In the genomic region with DNA sequence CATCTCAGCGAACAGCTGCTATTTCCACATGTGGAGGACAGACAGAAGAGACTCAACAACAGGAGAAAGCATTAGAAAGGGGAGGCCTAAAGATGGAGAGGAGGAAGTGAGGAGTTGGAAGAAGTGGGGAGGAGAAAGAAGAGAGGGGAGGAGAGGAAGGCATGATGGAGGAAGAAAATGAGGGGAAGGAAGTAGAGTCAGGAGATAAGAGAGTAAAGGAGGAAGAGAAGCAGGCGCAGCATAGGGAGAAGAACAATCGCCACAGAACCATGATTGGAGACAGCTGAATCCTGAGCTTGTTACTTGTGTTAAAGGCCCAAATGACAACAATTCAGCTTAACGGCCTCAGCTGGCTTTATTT, we compare ENCODE assay signal across 12 mouse cellular contexts.
DNase-seq lines count a peak whose midpoint lies in the region; ATAC-seq and TF ChIP-seq lines count a peak whose summit lies in the region.
"Had no signal": no experiment of that assay in that cellular context is flagged by ENCODE, and none has a peak within 500 bp of the region (broad histone marks: within the 10 kb centered on the region; RNA-seq: fewer than 3 reads in every experiment).

No protein-coding gene starts in this region.

- peaks cover 22% of the 10 kb centered on the region for H3K4me1 ChIP-seq in forebrain, embryonic 10.5 days
- H3K4me1 ChIP-seq in forebrain, embryonic 15.5 days, result no peaks in the 10 kb centered on the region; the same call in 1 of the 2 replicates
- peaks cover 14% of the 10 kb centered on the region for H3K4me1 ChIP-seq in kidney, embryonic 15.5 days
- H3K4me1 ChIP-seq in spleen, adult 2 months (ENCODE audit: control insufficient read depth, insufficient read depth, insufficient read length), result peaks cover 32% of the 10 kb centered on the region

- TF ChIP-seq POLR2A in spleen, adult 2 months (IDR thresholded peaks at IDR 0.05; ENCODE audit: low read depth, low read length), result no peak

- H3K36me3 ChIP-seq in forebrain, embryonic 10.5 days (replicated peaks), result no peaks in the 10 kb centered on the region
- H3K36me3 ChIP-seq in forebrain, embryonic 15.5 days, result no peaks in the 10 kb centered on the region
- no peaks in the 10 kb centered on the region for H3K36me3 ChIP-seq in kidney, embryonic 15.5 days
- H3K36me3 ChIP-seq in spleen, adult 2 months (ENCODE audit: control insufficient read depth, insufficient read depth, low read length), result no peaks in the 10 kb centered on the region
- H3K36me3 ChIP-seq in macrophage (ENCODE audit: inconsistent target), result no peaks in the 10 kb centered on the region

- no peak overlapping the region for H3K4me2 ChIP-seq in forebrain, embryonic 15.5 days (replicated peaks)
- H3K4me2 ChIP-seq in kidney, embryonic 15.5 days, result no peak overlapping the region

- 50% methylated on average over 4 of the region's 4 CpGs for WGBS in forebrain, embryonic 10.5 days
- WGBS in forebrain, embryonic 15.5 days, result 37% methylated on average over 4 of the region's 4 CpGs
- WGBS in kidney, embryonic 15.5 days, result 69% methylated on average over 4 of the region's 4 CpGs
- WGBS in spleen, adult 2 months, result 58% methylated on average over 4 of the region's 4 CpGs
- 42% methylated on average over 4 of the region's 4 CpGs for WGBS in macrophage (ENCODE audit: missing documents)

- H3K27me3 ChIP-seq in forebrain, embryonic 10.5 days (ENCODE audit: poor library complexity, severe bottlenecking), result 0 out of 2 replicates have a peak, but pooled peaks cover 8% of the 10 kb centered on the region
- no peaks in the 10 kb centered on the region for H3K27me3 ChIP-seq in forebrain, embryonic 15.5 days
- no peaks in the 10 kb centered on the region for H3K27me3 ChIP-seq in kidney, embryonic 15.5 days
- H3K27me3 ChIP-seq in spleen, adult 2 months (ENCODE audit: control insufficient read depth, insufficient read depth, low read length), result no peaks in the 10 kb centered on the region

- TF ChIP-seq CTCF in spleen, adult 2 months (IDR thresholded peaks at IDR 0.05; ENCODE audit: extremely low read depth, insufficient read depth, insufficient read length, insufficient replicate concordance), result no peak

- peak overlapping the region; percentile 57 for H3K27ac ChIP-seq in forebrain, embryonic 10.5 days
- H3K27ac ChIP-seq in forebrain, embryonic 15.5 days (replicated peaks), result no peak overlapping the region
- H3K27ac ChIP-seq in kidney, embryonic 15.5 days, result peak overlapping the region; percentile 71
- peak overlapping the region; percentile 20; the same call in 1 of the 2 replicates for H3K27ac ChIP-seq in spleen, adult 2 months (ENCODE audit: insufficient read depth, low read length)
- H3K27ac ChIP-seq in macrophage, result peak overlapping the region; percentile 96

- DNase-seq in forebrain, embryonic 10.5 days (ENCODE audit: extremely low spot score, low spot score), result no peak
- no peak for DNase-seq in kidney, postnatal 4 days
- DNase-seq in spleen, adult 2 months (ENCODE audit: low read depth in 1 of 2, low spot score in 2 of 2), result no peak
- DNase-seq in spleen, postnatal 4 days (ENCODE audit: low spot score in 2 of 2), result no peak
- DNase-seq: forebrain, postnatal 0 days; left cerebral cortex, postnatal 4 days; spleen, adult 18-20 months; thymus, postnatal 4 days had no signal

- ATAC-seq in forebrain, embryonic 15.5 days (replicated peaks), result no peak
- no peak for ATAC-seq in kidney, embryonic 15.5 days (replicated peaks; ENCODE audit: low FRiP score)
- no peak for ATAC-seq in CD4-positive, CD25-positive, alpha-beta regulatory T cell, adult 4 months
- ATAC-seq: forebrain, postnatal 0 days had no signal

- no peaks in the 10 kb centered on the region for H3K9me3 ChIP-seq in forebrain, embryonic 10.5 days
- no peaks in the 10 kb centered on the region for H3K9me3 ChIP-seq in forebrain, embryonic 15.5 days
- no peaks in the 10 kb centered on the region for H3K9me3 ChIP-seq in kidney, embryonic 15.5 days (replicated peaks)

- H3K9ac ChIP-seq in forebrain, embryonic 15.5 days (replicated peaks), result no peak overlapping the region
- no peak overlapping the region for H3K9ac ChIP-seq in kidney, embryonic 15.5 days
- H3K9ac ChIP-seq: forebrain, postnatal 0 days had no signal

- no peak overlapping the region for H3K4me3 ChIP-seq in forebrain, embryonic 10.5 days
- H3K4me3 ChIP-seq in forebrain, embryonic 15.5 days, result no peak overlapping the region
- H3K4me3 ChIP-seq in kidney, embryonic 15.5 days (replicated peaks), result no peak overlapping the region
- H3K4me3 ChIP-seq in spleen, adult 2 months (ENCODE audit: extremely low read depth, insufficient read depth, insufficient read length), result no peak overlapping the region
- no peak overlapping the region for H3K4me3 ChIP-seq in macrophage (ENCODE audit: inconsistent target)

- H3K79me2 ChIP-seq in macrophage (ENCODE audit: inconsistent target), result peaks cover 18% of the 10 kb centered on the region
